Mouse (Mus musculus) 3134 (cell line): ENCODE data around the gene Topbp1.
A peak's percentile ranks its signal among the peaks of the same experiment; 100 is the strongest.

ENCODE experiments used
- DNase-seq: peaks from one replicate; pipeline ENCODE4 v3.0.0-alpha.2; 2011; ENCODE audit warnings: low spot score; ENCODE audit not compliant: insufficient read length; ENCODE audit errors: extremely low read depth

Topbp1 gene

DNA sequence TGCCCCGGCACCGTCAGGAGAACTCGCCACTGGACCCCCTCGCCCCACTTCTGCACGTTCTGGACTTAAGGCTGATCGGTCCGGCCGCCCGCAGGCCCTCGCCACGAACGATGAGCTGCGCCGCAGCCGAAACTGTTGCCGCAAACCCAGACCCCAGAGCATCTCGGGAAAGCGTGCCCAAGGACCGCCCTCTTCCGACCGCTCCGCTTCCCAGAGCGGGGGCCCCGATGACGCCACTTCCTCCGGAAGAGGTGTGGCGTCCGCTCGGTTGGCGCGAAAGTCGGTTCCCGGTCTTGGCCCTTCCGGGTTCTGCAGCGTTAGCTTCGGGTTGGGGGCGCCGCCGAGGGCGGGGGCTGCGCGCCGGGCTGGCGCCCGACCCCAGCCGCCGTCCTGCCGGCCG is at the start of gene Topbp1, which contains the start of gene 1300017J02Rik:
Gene Topbp1 (plus strand): TSS at position 289 of the 400 bp plus-strand sequence.
Gene 1300017J02Rik (minus strand): TSS at position 156 of the 400 bp plus-strand sequence.
- DNase-seq, result peak; percentile 90

DNA sequence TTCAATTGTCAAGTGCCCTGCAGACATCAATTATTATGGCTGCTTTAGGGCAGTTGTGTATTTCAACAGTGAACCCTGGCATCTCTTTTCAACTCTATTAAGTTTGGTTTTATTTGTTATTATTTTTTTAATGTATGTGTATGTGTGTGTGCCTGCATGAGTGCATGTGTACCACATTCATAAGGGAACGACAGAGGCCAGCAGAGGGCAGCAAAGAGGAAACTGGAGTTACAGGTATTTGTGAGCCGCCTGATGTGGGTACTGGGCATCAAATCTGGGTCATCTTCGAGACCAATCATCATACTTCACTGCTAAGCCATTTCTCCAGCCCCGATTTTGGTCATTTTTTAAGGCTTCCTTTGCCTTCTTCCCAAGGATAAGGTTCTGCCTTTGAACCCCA is 39.2 kb upstream of the Topbp1 start:
- DNase-seq, result no peak

DNA sequence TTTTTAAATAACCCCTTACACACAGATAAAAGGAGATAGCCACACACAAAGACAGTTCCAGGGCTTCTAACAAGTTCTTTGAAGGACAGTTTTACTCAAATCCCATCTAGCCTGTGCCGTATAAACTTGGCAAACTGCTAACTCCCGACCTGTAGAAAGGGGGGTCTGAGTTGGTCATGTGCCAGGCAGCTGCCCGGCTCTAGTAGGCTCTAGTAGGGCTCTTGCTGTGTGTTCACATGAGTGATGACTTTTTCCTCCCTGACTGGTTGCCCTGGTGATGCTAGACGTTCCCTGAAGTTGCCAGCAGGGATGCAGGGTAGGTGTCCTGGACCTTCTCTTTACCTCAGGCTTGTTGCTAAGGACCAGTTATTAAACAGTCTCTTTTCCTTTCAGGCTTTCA is 33.9 kb upstream of the Topbp1 start:
- DNase-seq, result no peak

DNA sequence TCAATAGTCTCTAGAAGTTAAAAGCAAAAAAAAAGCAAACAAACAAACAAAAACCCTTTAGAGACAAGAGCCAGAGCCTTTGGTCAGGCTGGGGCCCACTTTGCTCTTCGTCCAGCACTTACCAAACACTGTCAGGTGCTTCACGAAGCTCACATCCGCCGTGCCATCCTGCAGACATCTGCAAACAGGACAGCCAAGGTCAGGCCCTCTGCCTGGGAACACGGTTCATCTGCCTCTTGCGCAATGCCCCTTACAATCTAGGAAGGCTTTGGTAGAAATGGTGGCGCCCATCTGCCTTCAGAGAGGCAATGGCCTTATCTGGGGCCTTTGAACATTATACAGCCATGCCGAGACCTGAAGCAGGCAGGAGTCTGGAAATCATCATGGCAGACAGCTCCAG is 30.2 kb upstream of the Topbp1 start:
- no peak for DNase-seq

DNA sequence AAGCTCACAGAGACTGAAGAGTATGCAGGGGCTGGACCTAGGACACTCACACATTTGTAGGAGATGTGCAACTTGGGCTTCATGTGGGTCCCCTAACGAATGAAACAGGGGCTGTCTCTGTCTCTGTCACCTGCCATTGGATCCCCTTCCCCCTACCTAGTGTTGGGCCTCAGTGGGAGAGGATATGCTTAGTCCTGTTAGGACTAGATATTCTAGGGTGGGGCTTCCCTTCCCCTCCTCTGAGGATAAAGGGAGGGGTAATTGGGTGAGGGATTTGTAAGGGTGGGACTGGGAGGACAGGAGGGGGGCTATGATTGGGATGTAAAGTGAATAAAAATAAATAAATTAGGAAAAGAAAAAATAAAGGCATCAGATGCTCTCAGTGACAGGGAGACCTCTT is 29.3 kb upstream of the Topbp1 start:
- no peak for DNase-seq

DNA sequence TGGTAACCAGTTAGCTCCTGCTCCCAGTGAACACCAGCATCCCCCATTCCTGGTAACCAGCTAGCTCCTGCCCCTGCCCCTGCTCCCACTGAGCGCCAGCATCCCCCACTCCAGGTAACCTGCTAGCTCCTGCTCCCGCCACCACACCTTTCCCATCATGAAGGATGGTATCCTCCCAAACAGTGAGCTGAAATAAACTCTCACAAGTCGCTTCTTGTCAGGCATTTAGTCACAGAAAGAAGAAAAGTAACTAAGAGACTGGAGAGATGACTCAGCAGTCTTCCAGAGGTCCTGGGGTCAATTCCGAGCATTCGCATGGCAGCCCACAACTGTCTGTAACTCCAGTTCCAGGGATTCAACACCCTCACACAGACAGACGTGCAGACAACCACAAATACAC is 28.1 kb upstream of the Topbp1 start:
- DNase-seq, result no peak

DNA sequence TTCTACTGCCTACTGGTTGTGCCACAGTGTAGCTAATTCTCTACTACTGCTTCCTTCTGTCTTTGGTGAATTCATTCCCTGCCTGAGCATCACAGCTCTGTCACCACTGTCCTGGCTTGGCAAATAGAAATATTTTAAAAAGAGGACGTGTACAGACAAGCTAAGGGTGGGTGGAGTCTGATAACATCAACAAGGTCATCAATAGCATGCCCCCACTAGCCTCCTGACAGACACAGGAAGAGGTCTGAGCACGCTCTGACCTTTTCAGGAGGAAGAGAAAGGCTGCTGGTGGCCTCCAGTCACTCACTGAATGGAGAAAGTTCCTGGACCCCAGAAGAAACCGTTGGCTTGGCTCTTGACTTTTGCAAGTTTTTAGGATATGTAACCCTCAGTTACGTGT is 18.6 kb upstream of the Topbp1 start:
- no peak for DNase-seq

DNA sequence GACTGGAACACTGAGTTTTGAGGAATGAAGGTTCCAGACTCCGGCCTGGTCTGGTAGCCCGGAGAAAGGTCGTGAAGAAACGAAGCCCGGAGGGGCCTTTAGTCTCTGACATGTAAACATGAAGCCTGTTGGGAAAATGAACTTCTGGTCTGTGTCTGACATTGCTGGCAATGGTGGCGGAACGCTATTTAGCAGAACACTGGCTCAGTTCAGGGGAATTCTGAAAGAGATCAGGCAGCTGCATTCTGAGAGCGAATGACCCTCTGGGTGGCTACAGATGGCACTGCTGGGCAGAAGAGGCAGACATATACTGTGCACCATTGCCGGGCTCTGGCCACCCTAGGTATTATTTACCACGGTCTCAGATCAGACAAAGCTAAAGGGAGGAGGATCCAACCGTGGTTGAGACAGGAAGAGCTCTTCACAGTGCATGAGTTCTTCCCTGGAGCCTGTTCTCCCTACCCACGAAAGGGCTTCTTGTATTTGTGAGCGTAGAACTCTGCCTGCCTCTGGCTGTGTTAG is 18.1 kb upstream of the Topbp1 start:
- DNase-seq, result no peak

DNA sequence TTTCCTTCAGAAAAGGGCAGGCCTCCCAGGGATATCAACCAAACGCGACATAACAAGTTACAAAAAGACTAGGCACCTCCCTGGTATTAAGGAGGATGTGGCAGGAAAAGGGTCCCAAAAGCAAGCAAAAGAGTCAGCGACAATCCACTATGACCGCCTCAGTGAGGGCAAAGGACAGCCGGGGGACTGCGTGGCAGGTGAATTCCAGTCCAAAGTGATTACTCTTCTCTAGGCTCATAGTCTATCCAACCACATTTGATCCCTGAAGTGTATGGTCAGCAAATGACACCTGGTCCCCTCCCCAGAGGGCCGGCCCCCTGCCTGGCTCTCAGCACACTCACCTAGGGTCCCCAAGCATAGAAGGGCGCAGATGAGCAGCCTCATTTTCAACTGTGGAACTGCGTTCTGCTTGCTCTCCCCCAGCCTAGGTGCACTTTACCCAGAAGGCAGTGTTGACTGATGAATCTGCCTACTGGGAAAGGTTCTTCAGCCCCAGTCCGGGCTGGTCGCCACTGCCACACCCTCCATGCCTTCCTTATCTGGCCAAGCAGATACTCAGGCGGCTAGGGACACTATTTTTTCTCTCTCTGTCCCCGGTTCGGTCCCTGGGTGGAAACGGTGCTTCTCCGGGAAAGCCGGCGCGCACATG is 17.1 kb upstream of the Topbp1 start:
- no peak for DNase-seq

DNA sequence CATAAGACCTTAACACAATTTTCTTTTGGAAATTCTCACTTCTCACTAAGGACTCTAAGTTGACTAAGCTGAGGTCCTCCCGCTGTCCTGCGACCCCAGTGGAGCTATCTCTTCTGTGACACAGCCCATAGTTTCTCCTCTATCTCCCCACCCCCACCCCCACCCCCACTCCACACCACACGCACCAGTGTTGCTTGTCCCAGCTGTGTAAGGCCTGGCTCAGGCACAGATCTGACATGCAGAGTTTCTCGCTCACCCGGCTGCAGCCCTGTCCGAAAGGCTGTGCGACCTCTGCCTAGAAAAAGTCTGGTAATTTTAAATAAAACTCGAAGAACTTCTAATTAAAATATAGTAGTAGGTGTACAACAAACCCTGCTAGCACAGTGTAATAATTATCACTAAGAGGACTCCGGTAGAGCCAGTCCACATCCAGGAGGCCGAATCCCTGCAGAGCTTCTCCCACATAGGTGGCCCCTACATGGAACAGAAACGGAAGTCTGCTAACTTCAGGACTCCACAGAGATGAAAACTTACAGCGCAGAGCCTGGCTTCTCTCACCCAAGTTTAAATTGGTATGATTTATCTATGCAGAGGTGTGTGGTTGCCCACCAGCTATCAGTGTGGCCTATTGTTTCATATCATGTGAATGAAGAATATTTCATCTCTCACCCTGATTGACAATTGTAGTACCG is 16.4 kb upstream of the Topbp1 start:
- DNase-seq, result no peak

DNA sequence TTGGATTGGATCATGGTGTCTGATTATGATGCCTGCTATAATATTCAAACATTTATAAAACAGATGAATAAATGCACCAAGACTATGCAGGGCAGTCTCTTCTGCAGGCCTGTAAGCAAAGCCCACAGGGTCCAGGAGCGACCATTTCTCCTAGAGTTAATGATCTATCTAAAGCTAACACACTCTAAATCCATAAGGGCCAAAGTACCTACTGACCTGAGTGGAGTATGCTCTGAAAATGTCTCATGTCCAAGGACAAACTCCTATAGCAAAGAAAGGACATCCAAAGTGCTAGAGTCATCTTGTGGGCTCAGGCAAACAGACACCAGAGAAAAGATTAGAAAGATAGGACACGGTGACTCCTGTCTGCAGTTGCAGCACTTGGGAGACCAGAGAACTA is 10.5 kb upstream of the Topbp1 start:
- no peak for DNase-seq

DNA sequence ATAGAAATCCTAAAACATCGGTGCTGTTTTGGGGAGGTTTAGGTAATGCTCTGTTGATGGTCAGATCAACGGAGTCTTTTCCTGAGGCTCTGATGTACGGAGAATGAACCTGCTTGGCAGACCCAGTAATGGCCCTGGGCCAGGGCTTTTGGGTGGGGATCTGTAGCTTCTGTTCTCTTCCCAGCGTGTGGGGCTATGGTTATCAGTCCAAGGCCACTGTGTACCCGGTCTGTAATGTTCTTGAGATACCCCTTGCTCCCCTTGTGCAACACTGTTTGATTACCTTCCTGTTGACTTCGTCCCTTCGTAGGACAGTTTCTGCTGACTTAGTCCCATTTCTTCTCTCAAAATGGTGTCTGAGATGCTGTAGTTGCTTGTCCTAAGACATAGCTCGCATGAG is 3.9 kb upstream of the Topbp1 start:
- DNase-seq, result no peak

DNA sequence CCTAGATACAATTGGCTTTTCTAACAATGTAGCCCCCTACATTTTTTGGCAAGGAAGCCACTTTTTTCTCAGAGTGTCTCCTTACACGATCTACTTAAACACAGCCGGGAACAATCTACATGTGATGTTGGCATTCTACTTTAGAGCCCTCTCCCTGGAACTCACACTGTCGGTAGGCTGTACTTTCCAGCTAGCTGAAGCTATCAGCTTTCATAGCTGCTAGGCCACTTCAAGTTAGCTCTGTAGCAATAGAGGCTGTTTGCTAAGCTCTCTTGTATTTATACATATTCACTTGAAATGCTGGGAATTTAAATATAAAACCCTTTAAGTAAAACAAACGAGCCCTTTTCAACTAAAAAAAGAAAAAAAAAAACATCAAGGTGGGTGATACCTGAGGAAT is 2.8 kb upstream of the Topbp1 start:
- DNase-seq, result no peak

DNA sequence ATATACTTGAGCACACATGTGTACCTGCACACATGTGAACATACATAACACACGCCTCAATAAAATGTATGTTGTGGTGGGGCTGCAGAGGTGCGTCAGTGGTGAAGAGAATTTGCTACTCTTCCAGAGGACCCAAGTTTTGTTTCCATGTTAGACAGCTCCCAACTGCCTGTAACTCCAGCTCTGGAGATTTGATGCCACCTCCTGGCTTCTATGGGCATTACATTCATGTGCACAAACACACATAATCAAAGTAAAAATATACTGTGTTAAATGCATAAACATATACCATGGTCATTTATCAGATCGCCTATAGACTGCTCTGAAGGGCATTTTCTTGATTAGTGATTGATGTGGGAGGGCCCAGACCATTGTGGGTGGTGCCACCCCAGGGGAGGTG is 2.3 kb upstream of the Topbp1 start:
- DNase-seq, result peak; percentile 15

DNA sequence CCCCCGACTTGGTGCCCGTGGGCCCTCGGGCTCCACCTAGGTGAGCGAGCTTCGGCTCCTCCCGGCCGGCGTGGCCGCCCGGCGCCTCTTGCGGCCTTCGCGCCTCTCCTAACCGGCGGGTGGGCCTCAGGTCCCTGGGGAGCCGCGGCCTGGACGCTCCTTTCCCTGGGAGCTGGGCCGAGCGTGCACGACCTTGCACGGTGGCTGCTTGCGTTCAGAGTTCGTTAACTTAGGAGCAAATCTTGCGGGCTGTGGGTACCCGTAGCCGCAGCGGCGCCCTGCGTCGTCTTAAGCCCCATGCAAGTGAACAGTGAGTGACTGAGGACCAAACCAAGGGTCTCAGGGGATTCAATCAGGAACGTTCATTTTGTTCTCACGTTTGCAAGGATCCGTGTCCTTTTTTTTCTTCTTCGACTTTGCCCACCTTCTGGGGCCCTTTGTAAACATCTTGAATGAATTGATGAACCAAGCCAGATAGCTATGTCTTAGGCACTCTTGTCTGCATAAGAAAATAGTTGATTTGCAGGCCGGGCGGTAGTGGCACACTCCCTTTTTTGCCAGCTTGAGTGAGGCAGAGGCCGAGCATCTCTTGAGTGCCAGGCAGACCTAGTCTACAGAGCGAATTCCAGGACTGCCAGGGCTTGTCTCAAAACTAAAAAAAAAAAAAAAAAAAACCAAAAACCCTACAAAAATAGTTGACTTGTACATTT is 472 bp downstream of the Topbp1 start:
- DNase-seq, result peak; percentile 77

DNA sequence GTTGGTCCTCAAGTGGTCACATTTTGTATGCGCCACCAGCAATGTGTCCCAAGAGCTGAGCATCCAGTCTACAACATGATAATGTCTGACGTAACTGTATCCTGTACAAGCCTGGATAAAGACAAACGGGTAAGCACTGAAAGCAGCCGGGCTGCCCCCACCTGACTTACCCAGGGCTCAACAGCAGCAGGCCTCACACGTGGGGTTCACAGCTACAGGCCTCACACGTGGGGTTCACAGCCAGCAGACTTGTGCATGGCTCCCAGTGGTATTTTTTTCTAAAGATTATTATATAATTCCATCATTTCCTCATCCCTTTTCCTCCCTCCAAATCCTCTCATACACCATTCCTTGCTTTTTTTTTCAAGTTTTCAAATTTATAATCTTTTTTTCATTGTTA is 4.8 kb downstream of the Topbp1 start:
- DNase-seq, result no peak

DNA sequence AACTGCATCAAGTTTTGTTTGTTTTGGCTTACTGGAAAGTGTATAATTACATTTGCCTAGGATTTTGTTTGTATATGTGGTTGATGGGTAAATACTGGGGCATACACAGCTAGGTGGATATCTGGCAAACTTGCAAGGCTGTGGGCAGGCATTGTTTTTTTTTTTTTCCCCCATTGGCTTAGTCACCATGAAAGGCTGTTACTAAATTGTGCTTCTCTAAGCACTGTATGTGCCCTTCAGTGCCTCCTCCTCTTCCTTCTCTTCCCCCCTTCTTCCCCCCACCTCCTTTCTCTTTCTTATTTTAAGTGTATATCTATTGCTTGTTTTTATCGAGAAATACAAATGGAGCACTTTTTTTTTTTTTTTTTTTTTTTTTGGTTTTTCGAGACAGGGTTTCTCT is 19.7 kb downstream of the Topbp1 start:
- no peak for DNase-seq

DNA sequence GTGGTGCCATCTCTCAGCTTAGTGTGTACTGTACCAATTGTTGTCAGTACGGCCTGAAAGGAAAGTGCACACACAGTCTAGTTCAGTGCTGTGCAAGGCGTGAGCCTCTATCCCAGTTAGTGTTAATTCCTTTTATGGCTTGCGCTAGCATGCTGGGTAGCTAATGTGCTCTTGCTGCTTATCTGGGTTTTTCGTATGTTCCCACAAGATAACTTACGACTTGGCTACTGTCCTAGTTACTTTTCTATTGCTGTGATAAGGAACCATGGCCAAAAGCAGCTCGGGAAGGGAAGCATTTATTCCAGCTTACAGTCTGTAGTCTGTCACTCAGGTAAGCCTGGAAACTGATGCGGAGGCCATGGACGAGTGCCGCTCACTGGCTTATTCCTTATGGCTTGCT is 21.4 kb downstream of the Topbp1 start:
- DNase-seq, result no peak

DNA sequence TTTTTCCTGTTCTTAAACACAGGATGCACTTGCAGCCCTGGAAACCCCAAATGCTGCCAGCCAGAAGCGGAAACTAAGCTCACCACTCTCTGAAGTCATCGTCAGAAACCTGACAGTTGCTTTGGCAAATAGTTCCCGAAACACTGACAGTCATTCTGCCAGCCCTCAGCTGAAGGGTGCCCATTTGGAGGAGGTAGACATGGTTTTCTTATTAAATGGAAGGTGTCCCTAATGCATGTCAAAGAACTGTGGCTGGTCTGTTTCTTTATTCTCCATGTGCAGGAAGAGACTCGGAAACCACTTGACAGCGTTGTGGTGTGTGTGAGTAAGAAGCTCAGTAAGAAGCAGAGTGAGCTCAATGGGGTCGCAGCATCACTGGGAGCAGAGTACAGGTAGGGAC is 27.6 kb downstream of the Topbp1 start:
- no peak for DNase-seq

DNA sequence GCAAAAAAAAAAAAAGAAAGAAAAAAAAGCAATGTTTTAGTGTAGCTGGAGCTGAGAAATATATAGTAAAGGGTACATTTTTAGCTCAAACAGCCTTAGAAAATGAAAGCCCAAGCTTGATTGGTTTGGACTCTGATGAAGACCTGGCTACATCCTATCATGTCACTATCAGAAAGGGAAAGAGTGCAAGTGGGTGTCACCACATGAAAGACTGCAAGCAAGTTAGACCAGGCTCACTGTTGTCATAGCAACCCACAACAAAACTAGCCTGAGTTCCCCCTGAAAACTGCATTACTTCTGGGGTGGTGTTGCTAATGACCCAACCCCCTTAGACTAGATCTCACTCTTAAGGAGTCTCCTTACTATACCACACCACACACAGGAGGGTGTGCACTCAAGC is 31.9 kb downstream of the Topbp1 start:
- DNase-seq, result no peak

DNA sequence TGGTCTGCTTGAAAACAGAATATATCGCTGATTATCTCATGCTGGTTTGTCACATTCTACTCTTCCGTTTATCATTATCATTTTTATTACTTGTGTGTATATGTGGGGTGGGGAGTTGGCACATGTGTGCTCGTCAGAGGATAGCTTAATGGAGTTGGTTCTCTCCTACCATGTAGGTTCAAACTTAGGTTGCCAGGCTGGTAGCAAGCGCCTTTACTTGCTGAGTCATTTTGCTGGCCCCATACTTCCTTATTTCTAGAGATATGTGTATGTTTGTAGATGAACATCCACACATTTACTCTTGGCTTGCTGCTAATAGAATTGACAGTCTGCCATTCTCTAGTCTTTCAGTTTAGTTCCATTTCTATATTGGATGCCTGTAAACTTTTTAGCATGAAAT is 42.0 kb downstream of the Topbp1 start:
- no peak for DNase-seq

DNA sequence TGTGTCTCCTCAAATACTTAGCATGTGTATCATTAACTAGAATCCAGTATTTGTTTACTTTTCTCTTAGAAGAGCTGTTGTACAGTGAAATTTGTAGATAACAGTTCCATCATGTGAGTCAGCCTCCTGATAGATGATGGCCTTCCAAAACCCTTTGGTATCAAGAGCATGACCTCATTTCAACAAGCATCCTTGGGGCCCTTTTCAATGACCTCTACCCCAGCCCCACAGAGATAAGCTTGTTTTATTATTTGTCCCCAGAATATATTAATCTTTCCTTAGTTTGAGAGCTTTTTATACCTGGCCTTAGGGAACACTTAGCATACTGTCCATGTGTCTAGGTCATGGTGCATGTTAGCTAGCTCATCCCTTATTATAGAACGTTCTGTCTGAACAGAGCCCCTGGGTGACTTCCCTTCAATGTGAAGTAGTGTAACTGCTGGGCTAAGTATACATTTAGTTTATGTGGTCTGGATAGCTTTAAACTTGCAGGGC is 43.0 kb downstream of the Topbp1 start:
- no peak for DNase-seq
